Mouse (Mus musculus): Measurements from ENCODE around the gene Sh3bp5. TPM values are rescaled to one million over a fixed set of nuclear protein-coding genes. Genes with fewer than 3 reads are reported as not detected.

Gene Sh3bp5
- total and polyA plus RNA-seq, 3 experiments = 27.0 to 58.3 (median 51.0) TPM

DNA sequence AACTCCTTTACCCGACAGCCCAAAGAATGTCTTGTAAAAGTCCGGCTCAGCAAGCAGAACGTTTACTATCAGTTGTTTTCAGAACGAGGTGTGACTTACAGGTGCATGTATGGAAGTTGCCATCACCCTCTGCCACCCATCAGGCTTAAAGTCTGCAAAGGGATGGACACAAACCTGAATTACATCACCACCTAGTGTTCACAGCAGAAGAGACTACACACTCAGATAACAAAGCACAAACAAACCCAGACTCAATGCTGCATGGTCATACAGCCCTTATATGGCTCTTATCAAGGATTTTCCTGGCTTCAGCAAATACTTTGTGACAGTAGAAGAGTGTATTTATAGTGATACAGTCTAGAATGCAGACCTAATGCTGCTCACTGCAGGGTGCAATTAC, 108.2 kb downstream of the Sh3bp5 start:
- H3K4me3 ChIP-seq = no peak overlapping the region
- WGBS = 44% methylated on average over 4 of the region's 4 CpGs
- H3K27me3 ChIP-seq (ENCODE audit: control insufficient read depth, insufficient read depth, low read length) = no peaks in the 10 kb centered on the region
- no peaks in the 10 kb centered on the region for H3K79me2 ChIP-seq (replicated peaks; ENCODE audit: control insufficient read depth, insufficient read depth, low read length)
- no peak overlapping the region for H3K9ac ChIP-seq (ENCODE audit: low read depth, low read length)
- intact Hi-C loops (cut with DNase I) = loop anchor here (5.0 kb wide), 1 partner anchor 55 kb away; no protein-coding TSS in a partner anchor
- H3K27ac ChIP-seq = no peak overlapping the region
- DNase-seq = no peak
- H3K4me1 ChIP-seq (ENCODE audit: control insufficient read depth, insufficient read depth, low read length) = peaks cover 3% of the 10 kb centered on the region; the same call in 1 of the 2 replicates
- no peaks in the 10 kb centered on the region for H3K36me3 ChIP-seq (ENCODE audit: control insufficient read depth, insufficient read depth, low read length)
- TF ChIP-seq CTCF (IDR thresholded peaks at IDR 0.05) = peak; percentile 33
- TF ChIP-seq POLR2A (IDR thresholded peaks at IDR 0.05; ENCODE audit: insufficient read depth, low read depth, low read length) = no peak
- no peak for TF ChIP-seq EP300 (IDR thresholded peaks at IDR 0.05; ENCODE audit: insufficient read depth, low read depth, low read length)

DNA sequence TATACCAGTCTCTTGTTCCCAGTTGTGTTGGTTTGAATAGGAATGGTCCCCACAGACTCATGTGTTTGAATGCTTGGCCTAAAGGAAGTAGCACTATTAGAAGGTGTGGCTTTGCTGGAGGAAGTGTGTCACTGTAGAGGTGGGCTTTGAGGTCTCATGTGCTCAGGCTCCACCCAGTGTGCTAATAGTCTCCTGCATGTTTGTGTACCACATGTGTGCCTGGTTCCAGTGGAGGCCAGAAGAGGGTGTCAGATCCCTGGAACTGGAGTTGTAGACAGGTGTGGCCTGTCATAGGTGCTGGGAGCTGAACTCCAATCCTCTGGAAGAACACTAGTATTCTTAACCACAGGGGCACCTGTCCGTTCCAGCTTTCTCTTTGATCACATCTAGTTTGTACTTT, 108.7 kb downstream of the Sh3bp5 start:
- H3K36me3 ChIP-seq (ENCODE audit: control insufficient read depth, insufficient read depth, low read length) = no peaks in the 10 kb centered on the region
- WGBS = 92% methylated on average over 1 of the region's 1 CpGs
- no peak overlapping the region for H3K27ac ChIP-seq
- H3K9ac ChIP-seq (ENCODE audit: low read depth, low read length) = no peak overlapping the region
- no peaks in the 10 kb centered on the region for H3K27me3 ChIP-seq (ENCODE audit: control insufficient read depth, insufficient read depth, low read length)
- H3K79me2 ChIP-seq (replicated peaks; ENCODE audit: control insufficient read depth, insufficient read depth, low read length) = no peaks in the 10 kb centered on the region
- H3K4me3 ChIP-seq = no peak overlapping the region
- TF ChIP-seq EP300 (IDR thresholded peaks at IDR 0.05; ENCODE audit: insufficient read depth, low read depth, low read length) = no peak
- no peak for TF ChIP-seq CTCF (IDR thresholded peaks at IDR 0.05)
- TF ChIP-seq POLR2A (IDR thresholded peaks at IDR 0.05; ENCODE audit: insufficient read depth, low read depth, low read length) = no peak
- H3K4me1 ChIP-seq (ENCODE audit: control insufficient read depth, insufficient read depth, low read length) = peaks cover 3% of the 10 kb centered on the region; the same call in 1 of the 2 replicates
- intact Hi-C loops (cut with DNase I) = loop anchor here (5.0 kb wide), 1 partner anchor 55 kb away; no protein-coding TSS in a partner anchor
- peak in 1 of 2 experiments; percentile 10 for DNase-seq

DNA sequence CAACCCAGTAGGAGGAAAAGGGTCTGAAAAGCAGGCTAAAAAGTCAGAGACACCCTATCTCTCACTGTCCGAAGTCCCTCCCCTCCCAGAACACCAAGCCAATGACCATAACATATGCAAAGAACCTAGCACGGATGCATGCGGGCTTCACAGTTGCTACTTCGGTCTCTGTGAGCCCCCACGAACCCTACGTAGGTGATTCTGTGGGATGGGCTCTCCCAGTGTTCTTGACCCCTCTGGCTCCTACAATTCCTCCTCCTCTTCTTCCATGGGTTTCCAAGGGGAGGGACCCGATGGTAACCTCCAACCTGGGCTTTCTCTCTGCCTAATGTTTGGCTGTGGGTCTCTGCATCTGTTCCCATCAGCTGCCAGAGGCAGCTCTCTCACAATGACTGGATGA, 109.1 kb downstream of the Sh3bp5 start:
- no peaks in the 10 kb centered on the region for H3K79me2 ChIP-seq (replicated peaks; ENCODE audit: control insufficient read depth, insufficient read depth, low read length)
- H3K36me3 ChIP-seq (ENCODE audit: control insufficient read depth, insufficient read depth, low read length) = no peaks in the 10 kb centered on the region
- DNase-seq = peak in 1 of 2 experiments; percentile 5
- no peak for TF ChIP-seq EP300 (IDR thresholded peaks at IDR 0.05; ENCODE audit: insufficient read depth, low read depth, low read length)
- no peak for TF ChIP-seq POLR2A (IDR thresholded peaks at IDR 0.05; ENCODE audit: insufficient read depth, low read depth, low read length)
- TF ChIP-seq CTCF (IDR thresholded peaks at IDR 0.05) = no peak
- H3K4me1 ChIP-seq (ENCODE audit: control insufficient read depth, insufficient read depth, low read length) = peaks cover 3% of the 10 kb centered on the region; the same call in 1 of the 2 replicates
- WGBS = 82% methylated on average over 7 of the region's 7 CpGs
- H3K9ac ChIP-seq (ENCODE audit: low read depth, low read length) = no peak overlapping the region
- intact Hi-C loops (cut with DNase I) = loop anchor here (5.0 kb wide), 1 partner anchor 54 kb away; no protein-coding TSS in a partner anchor
- H3K27me3 ChIP-seq (ENCODE audit: control insufficient read depth, insufficient read depth, low read length) = no peaks in the 10 kb centered on the region
- no peak overlapping the region for H3K27ac ChIP-seq
- H3K4me3 ChIP-seq = no peak overlapping the region

GRCm38 (mm10) chr14:31325551-31325950, 110.3 kb downstream of the Sh3bp5 start:
- Histone ChIP-seq H3K9ac (ENCODE audit: low read depth, low read length) (no peak overlapping the region), H3K36me3 (ENCODE audit: control insufficient read depth, insufficient read depth, low read length) (no peaks in the 10 kb centered on the region), H3K4me1 (ENCODE audit: control insufficient read depth, insufficient read depth, low read length) (peaks cover 3% of the 10 kb centered on the region; the same call in 1 of the 2 replicates), H3K79me2 (replicated peaks; ENCODE audit: control insufficient read depth, insufficient read depth, low read length) (no peaks in the 10 kb centered on the region), H3K4me3 (no peak overlapping the region), H3K27ac (no peak overlapping the region), H3K27me3 (ENCODE audit: control insufficient read depth, insufficient read depth, low read length) (no peaks in the 10 kb centered on the region)
- peak in 1 of 2 experiments; percentile 8 for DNase-seq
- intact Hi-C loops (cut with DNase I) = loop anchor here (5.0 kb wide), 1 partner anchor 53 kb away; no protein-coding TSS in a partner anchor
- 44% methylated on average over 5 of the region's 5 CpGs for WGBS
- TF ChIP-seq EP300 (IDR thresholded peaks at IDR 0.05; ENCODE audit: insufficient read depth, low read depth, low read length) (no peak), POLR2A (IDR thresholded peaks at IDR 0.05; ENCODE audit: insufficient read depth, low read depth, low read length) (no peak), CTCF (IDR thresholded peaks at IDR 0.05) (peak; percentile 28)

- TF ChIP-seq EP300 (IDR thresholded peaks at IDR 0.05; ENCODE audit: insufficient read depth, low read depth, low read length) (no peak), CTCF (IDR thresholded peaks at IDR 0.05) (peak; percentile 56)
- H3K4me1 ChIP-seq (ENCODE audit: control insufficient read depth, insufficient read depth, low read length) = peaks cover 3% of the 10 kb centered on the region; the same call in 1 of the 2 replicates
- H3K36me3 ChIP-seq (ENCODE audit: control insufficient read depth, insufficient read depth, low read length) = no peaks in the 10 kb centered on the region
- no peak overlapping the region for H3K4me3 ChIP-seq
- no peak overlapping the region for H3K27ac ChIP-seq
- 73% methylated on average over 10 of the region's 10 CpGs for WGBS
- H3K9ac ChIP-seq (ENCODE audit: low read depth, low read length) = no peak overlapping the region
- peak in 1 of 2 experiments; percentile 21 for DNase-seq
- intact Hi-C loops (cut with DNase I) = loop anchor here (5.0 kb wide), 1 partner anchor 53 kb away; no protein-coding TSS in a partner anchor
- H3K79me2 ChIP-seq (replicated peaks; ENCODE audit: control insufficient read depth, insufficient read depth, low read length) = no peaks in the 10 kb centered on the region
- H3K27me3 ChIP-seq (ENCODE audit: control insufficient read depth, insufficient read depth, low read length) = no peaks in the 10 kb centered on the region
Observed at GRCm38 (mm10) chr14:31324851-31325250, 111.0 kb downstream of the Sh3bp5 start.

Measured in heart, adult 2 months (tissue).